Mouse (Mus musculus) adrenal gland, postnatal 10 days (tissue): ENCODE measurements around the gene Otop3. TPM values are rescaled to one million over a fixed set of nuclear protein-coding genes. Genes with fewer than 3 reads are reported as not detected.

Source experiments
- DNase-seq: peaks from one replicate; pipeline ENCODE4 v3.0.0; 2021; ENCODE audit warnings: mixed read lengths
- total RNA-seq, 2 experiments: library from RNA; stranded (reverse); gene quantifications; 2 replicates each; pipeline ENCODE4 v1.2.3; 2021

The Otop3 gene
- total RNA-seq, 2 experiments from 2014 or later, result 0.12 TPM; not detected in 1

DNA sequence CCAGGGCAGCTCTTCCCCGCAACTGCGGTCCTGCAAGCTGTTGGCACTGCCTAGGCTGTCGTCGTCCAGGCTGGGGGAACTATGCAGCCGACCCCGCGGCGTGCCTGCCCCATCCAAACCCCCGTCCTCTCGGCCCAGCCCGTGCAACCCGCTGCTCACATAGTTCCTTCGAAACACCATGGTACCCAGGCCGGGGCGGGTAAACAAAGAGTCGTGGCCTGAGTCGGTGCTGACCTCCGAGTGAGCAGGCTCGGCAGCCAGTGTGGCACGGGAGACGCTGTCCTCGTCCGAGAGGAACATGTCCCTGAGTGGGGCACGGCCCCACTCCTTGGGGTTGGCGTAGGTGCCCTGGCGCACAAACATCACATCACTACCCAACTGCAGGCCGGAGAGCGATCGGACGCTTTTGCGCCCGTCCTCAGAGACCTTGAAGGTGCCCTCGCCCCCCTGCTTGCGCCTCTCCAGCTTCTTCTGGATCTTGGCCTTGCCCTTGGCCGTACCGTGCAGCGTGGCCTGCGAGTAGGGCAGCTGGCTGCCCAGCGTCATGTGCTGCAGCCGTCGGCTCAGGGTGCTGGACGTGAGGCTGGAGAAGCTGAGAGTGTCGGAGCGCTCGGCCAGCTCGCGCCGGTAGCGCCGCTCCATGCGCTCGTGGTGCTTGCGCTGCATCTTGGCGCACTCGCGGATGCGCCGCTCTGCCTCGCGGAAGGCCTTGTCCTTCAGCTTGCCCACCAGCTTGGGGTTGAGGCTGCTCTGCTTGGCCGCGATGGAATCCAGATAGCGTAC is 16.1 kb upstream of the Otop3 start:
- no peak for DNase-seq

DNA sequence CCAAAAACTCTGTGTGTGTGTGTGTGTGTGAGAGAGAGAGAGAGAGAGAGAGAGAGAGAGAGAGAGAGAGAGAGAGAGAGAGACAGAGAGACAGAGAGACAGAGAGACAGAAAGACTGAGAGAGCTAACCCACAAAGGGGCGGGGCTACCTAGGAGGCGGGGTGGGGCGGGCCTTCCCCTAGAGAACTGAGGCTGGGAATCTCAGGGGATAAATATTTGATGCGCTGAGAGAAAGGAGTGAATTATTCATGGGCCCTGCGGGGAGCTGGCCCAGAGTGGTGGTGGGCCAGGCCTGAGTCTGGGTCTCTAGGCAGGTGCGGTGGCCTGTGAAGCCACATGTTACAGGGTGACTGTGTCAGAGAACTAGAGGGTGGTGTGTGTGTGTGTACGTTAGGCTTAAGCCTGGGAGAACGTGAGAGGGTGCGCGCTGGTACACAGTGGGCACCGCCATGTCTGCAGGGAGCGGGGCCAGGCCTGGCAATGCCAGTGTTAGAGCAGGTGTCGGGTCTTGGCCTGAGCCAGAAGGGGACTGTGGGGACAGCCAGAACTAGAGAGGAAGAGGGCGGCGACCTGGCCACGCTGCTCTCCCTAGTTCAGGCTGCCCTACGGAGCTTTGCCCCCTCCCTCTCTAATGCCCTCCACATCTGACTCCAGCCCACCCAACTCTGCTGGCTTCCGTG is 14.7 kb upstream of the Otop3 start:
- DNase-seq, result no peak

- DNase-seq, result peak; percentile 81
Measured at GRCm38 (mm10) chr11:115321906-115322693, 12.4 kb upstream of the Otop3 start, which contains the start of gene Ush1g. Gene Ush1g (minus strand): TSS chr11:115322041.

GRCm38 (mm10) chr11:115323354-115323753 is 11.2 kb upstream of the Otop3 start:
- DNase-seq, result no peak

DNA sequence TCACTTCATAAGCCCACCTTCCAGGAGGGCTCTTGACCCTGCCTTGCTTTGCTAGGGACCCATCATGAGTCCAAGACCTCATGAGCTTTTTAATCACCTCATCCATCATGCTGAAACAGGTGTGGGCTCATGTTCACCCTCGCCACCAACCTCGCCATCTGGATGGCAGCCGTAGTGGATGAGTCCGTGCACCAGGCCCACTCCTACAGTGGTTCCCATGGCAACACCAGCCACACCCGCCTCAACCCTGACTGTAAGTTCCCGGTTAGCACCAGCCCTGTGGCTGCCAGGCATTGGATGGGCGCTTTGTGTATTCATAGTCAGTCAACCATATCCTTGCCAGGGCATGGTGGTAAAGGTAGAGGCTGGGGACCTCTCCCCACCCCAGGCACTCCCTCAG is 7.8 kb upstream of the Otop3 start:
- no peak for DNase-seq

DNA sequence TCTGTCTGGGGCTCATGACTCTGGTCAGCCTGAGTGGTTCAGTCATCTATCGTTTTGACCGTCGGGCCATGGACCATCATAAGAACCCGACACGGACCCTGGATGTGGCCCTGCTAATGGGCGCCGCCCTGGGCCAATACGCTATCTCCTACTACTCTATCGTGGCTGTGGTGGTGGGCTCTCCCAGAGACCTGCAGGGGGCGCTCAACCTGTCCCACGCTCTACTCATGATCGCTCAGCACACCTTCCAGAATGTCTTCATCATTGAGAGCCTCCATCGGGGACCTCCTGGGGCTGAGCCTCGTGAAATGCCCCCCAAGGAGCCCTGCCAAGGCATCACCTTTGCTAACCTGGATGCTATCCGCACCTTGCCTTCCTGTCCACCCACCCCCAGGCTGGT is 5.2 kb upstream of the Otop3 start:
- no peak for DNase-seq

GRCm38 (mm10) chr11:115335223-115335622 is 692 bp downstream of the Otop3 start:
- peak; percentile 52 for DNase-seq

DNA sequence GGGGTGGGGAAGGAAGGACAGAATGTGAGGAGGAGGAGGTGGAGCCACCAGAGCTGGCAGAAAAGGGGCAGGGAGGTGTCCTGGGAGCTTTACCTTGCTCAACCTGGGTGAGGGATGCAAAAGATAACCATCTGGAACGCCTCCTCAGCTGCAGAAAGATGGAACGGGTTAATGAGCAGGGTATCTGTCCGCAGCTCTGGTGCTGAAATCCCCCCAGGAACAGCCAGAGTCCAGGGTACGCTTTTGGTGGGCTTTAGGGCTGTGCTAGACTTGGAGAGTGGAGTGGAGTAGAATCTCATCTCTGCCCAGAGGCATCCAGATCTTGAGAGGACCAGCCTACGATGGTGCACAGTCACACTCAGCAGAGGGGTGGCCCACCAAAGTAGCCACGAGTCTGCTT is 1.6 kb downstream of the Otop3 start:
- no peak for DNase-seq

- no peak for DNase-seq
Measured at GRCm38 (mm10) chr11:115337350-115337749, 2.8 kb downstream of the Otop3 start.

GRCm38 (mm10) chr11:115337826-115338225 is 3.3 kb downstream of the Otop3 start:
- no peak for DNase-seq

DNA sequence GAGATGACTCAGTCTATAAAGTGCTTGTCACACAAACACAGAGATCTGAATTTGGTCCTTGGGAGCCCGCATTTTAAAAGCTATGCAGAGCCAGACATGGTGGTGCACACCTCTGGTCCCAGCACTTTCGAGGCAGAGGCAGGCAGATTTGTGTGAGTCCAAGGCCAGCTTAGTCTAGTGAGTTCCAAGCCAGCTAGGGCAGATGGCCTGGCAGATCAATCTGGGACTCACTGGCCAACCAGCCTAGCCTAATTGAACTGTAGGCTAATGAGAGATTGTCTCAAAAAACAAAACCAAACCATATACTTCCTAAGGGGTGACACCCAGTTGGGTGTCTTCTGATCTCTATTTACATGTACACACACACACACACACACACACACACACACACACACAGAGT is 6.7 kb downstream of the Otop3 start:
- DNase-seq, result no peak

GRCm38 (mm10) chr11:115341866-115342265 is 7.3 kb downstream of the Otop3 start:
- no peak for DNase-seq

- DNase-seq, result no peak
Measured at GRCm38 (mm10) chr11:115344967-115345366, 10.4 kb downstream of the Otop3 start.

DNA sequence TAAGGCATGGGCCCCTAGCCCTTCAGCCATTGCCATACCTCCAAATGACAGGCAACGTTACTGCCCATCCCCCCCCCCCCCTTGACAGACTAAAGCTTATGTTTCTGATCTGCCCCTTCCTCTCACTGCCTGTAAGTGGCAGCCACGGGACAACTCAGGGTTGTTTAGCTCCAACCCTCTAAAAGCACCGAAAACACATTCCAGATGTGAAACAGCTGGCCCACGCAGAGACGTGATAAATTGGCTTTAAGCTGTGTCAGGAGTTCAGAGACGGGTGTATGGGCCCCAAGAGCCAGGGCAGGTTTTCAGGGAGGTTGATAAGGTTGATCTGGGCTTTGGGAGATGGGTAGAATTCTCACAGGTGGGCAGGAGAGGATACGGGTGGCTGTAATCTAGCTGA is 11.0 kb downstream of the Otop3 start:
- no peak for DNase-seq

DNA sequence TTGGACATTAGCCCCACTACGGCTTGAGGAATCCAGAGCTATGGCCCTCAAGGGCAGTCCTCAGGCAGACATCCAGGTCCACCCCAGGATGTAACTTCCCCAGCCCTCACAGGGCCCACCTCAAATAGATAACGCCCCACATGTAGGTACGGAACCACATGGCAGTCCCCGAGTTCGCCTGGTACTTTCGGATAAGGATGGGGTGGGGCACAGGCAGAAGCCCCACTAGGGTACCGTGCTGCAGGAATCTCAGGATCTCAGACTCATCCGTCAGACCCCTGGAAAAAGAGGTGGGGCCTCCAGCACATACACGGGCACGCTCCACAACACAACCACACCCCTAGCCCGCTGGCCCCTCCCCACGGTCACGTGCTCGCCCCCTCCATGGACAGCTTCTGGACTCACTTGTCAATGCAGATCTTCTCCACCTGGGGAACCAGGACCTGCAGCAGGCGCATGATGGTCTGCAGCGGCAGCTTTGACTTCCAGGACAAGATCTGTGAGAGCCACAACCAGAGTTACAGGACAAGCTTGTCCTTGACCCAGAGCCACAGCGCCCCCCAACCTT is 14.2 kb downstream of the Otop3 start:
- no peak for DNase-seq

DNA sequence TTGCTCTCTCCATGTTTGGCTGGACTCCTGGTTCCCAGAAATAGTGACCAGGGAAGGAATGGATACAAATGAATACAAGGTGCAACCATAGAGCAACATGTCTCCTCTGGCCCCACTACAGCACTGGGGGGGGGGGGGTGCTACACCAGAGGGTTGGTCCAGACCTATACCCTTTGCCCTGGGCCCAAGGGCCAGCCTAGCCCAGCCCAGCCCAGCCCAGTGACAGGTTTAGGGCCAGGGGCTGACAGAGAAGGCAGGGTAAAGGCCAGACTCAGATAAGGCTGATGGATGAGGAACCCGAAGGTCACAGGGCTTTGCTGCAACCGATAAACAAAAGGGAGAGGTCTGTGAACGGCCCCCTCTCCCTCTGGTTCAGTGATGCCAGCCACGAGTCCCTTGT is 15.4 kb downstream of the Otop3 start:
- no peak for DNase-seq

DNA sequence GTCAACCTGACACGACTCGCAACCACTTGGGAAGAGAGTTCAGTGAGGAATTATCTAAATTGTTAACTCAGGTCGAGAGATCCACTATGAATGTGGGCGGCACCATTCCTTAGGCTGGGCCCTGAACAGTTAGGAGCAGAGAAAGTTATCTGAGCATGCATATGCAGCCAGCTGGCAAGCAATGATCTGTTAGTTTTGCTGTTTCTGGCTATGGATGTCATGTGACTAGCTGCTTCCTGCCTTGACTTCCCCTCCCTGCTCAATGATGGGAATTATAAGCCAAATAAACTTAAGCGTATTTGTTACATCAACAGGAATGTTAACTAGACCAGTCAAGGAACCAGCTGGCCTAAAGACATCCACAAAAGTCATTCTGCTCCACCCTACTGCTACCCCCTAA is 18.8 kb downstream of the Otop3 start:
- DNase-seq, result no peak

DNA sequence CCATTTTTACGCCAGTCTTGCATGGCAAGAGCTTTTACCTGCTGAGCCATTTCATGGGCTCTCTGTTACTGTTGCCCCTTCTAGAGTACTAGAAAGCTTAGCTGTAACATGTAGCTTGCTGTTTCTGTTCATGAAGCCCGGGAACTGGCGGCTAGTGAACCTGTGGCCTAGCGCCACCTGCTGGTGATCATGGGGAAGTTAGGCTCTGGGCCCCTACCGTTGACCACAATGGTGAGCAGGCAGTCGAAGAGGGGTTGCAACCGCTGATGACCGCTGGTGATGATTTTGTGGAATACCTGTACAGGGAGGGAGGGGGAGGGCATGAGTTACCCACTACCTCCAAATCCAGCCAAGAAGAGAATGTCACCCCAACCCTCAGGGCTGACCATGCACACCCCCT is 19.7 kb downstream of the Otop3 start:
- peak; percentile 81 for DNase-seq

DNA sequence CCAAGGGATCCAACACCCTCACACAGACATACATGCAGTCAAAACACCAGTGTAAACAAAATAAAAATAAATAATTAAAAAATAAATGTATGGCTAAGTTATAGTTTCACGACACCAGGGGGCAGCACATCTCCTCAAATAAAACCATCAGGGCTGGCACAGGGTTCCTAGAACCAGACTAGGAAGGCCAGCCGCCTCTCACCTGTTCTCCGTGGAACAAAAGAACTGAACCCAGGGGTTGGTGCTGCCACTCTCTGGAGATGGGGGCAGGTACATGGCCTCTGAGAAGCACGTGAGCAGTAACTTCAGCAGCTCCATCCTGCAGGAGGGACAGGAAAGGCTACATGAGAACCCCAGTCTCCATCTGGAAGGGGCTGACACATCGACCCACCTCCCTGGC is 23.9 kb downstream of the Otop3 start:
- peak; percentile 82 for DNase-seq

DNA sequence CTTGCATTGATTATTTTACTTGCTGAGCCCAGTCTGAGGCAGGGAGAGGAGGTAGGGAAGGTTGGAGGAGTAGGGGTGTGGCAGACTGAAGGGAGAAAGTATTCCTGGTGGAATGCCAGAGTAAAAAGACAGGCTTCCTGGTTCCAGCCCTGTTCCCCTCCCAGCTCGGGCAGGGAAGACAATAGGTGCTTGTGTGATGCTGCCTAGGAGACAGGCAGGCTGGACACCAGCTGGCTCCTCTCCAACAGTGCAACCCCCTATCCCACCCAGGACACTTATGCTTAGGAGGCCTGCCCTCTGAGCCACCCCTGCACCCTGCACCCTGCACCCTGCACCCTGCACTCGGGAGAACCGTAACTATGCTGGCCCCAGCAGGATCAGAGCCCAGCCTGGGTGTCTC is 24.8 kb downstream of the Otop3 start:
- DNase-seq, result no peak

DNA sequence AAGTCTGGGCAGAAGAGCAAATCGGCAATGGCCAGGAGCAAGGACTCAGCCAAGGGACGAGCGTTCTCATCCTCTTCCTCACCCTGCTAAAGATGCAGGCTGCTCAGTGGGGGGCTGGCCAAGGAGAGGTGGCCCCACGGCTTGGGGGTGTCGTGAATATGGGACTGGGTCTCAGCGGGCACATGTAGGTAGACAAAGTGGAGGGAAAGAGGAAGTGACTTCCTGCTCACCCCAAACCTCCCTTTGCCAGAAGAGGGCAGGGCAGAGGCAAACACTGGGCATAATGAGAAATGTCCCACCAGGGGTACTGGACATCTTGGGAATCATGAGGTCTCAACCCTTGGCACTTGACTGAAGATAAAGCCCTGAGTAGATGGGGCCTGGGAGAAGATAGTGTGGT is 25.2 kb downstream of the Otop3 start:
- no peak for DNase-seq

DNA sequence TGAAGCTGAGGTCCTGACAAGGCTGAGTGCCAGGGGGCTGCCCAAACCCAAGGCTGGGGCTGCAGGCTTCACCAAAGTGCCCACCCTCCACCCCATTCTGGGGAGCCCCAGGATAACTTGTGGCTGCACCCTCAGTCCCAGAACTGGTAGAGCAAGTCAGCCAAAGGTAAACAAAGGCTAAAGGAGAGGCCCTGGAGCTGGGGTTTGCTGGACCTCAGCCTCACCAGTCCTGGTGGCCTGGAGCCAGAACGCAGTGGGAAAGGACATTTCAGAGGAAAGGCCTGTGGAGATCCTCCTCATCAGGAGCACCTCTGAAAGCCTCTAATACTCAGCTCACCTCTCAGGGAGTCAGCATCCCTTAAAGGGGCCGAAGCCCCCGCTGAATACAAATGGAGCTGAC is 29.6 kb downstream of the Otop3 start:
- no peak for DNase-seq
